Mouse (Mus musculus) testis, adult 2 months (tissue): ENCODE results near the gene Afap1l2.

ENCODE experiments used
- CTCF ChIP-seq: fragments of 200-500 bp; IDR thresholded peaks from 2 replicates; pipeline ENCODE4 v1.5.1; 2012; ENCODE audit warnings: low read depth, mild to moderate bottlenecking, inconsistent platforms, low read length, moderate library complexity; ENCODE audit not compliant: control insufficient read depth, insufficient read depth, insufficient replicate concordance
- POLR2A ChIP-seq: fragments of 200-500 bp; IDR thresholded peaks from 2 replicates; pipeline ENCODE4 v1.6.1; 2012; ENCODE audit warnings: low read depth, mild to moderate bottlenecking, inconsistent platforms, low read length, moderate library complexity; ENCODE audit not compliant: control insufficient read depth

DNA sequence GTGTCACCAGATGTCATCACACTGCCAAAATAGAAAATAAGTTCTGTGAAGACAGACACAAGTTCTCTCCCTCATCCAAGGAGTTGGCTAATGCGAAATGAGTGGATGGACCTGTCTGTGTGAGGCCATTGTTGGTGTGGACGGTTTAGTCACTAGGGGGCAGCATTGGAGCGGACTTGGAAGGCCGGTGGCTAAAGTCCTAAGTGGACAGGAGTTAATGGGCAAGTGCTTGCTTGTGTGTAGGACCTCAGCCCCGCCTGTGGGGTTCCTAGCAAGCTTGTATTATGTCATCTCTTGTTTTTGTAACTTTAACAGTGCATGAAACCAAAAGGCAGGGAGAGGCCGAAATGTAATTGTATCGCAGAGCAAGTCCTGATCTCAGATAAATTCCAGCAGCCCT is 88.4 kb downstream of the Afap1l2 start:
- TF ChIP-seq CTCF (peak; percentile 75; the same call in 1 of the 2 replicates), POLR2A (no peak)
